Mouse (Mus musculus): ENCODE data around the gene Rbm3. TPM values are rescaled to one million over a fixed set of nuclear protein-coding genes. Genes with fewer than 3 reads are reported as not detected.

The Rbm3 gene
- 55.5 and 225 TPM in 2 replicates for polyA plus RNA-seq (2012)

- no peak for TF ChIP-seq GATA1 (IDR thresholded peaks at IDR 0.05; ENCODE audit: low read length)
Measured at GRCm38 (mm10) chrX:8145153-8145991, at the start of gene Rbm3. Rbm3 (minus strand) TSS chrX:8145880.

DNA sequence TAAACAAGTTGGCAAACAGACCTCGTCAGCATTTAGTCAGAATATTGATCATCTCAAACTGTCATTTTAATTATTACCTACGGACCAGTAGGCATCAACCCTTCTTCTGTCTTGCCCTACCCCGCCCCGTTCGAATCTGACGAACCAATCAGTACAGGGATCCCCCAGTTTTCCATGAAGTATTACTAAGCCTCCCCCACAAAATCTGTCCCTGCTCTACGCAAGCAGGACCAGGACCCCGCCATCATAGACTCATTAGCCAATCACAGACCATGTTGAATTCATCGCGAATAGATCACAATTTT, 47.7 kb upstream of the Rbm3 start, which contains the start of gene Ebp:
Ebp (minus strand) TSS at position 94 of the 305 bp plus-strand sequence.
- TF ChIP-seq GATA1 (IDR thresholded peaks at IDR 0.05; ENCODE audit: low read length) = no peak

GRCm38 (mm10) chrX:8192640-8193418, 47.1 kb upstream of the Rbm3 start:
- TF ChIP-seq GATA1 (IDR thresholded peaks at IDR 0.05; ENCODE audit: low read length) = no peak

GRCm38 (mm10) chrX:8192126-8192639, 46.5 kb upstream of the Rbm3 start:
- no peak for TF ChIP-seq GATA1 (IDR thresholded peaks at IDR 0.05; ENCODE audit: low read length)

- no peak for TF ChIP-seq GATA1 (IDR thresholded peaks at IDR 0.05; ENCODE audit: low read length)
Measured at GRCm38 (mm10) chrX:8182871-8183540, 37.3 kb upstream of the Rbm3 start.

- TF ChIP-seq GATA1 (IDR thresholded peaks at IDR 0.05; ENCODE audit: low read length) = no peak
Measured at GRCm38 (mm10) chrX:8179646-8180045, 34.0 kb upstream of the Rbm3 start.

GRCm38 (mm10) chrX:8178871-8179270, 33.2 kb upstream of the Rbm3 start:
- TF ChIP-seq GATA1 (IDR thresholded peaks at IDR 0.05; ENCODE audit: low read length) = no peak

- no peak for TF ChIP-seq GATA1 (IDR thresholded peaks at IDR 0.05; ENCODE audit: low read length)
Measured at GRCm38 (mm10) chrX:8175504-8176385, 30.1 kb upstream of the Rbm3 start, which contains the start of gene Tbc1d25. Tbc1d25 (minus strand) TSS chrX:8176181.

- no peak for TF ChIP-seq GATA1 (IDR thresholded peaks at IDR 0.05; ENCODE audit: low read length)
Measured at GRCm38 (mm10) chrX:8175169-8175503, 29.5 kb upstream of the Rbm3 start.

- TF ChIP-seq GATA1 (IDR thresholded peaks at IDR 0.05; ENCODE audit: low read length) = no peak
Measured at GRCm38 (mm10) chrX:8167716-8168647, 22.3 kb upstream of the Rbm3 start.

- TF ChIP-seq GATA1 (IDR thresholded peaks at IDR 0.05; ENCODE audit: low read length) = no peak
Measured at GRCm38 (mm10) chrX:8164471-8164870, 18.8 kb upstream of the Rbm3 start.

GRCm38 (mm10) chrX:8163076-8163475, 17.4 kb upstream of the Rbm3 start:
- TF ChIP-seq GATA1 (IDR thresholded peaks at IDR 0.05; ENCODE audit: low read length) = no peak

GRCm38 (mm10) chrX:8143750-8144149, 1.9 kb downstream of the Rbm3 start:
- no peak for TF ChIP-seq GATA1 (IDR thresholded peaks at IDR 0.05; ENCODE audit: low read length)

DNA sequence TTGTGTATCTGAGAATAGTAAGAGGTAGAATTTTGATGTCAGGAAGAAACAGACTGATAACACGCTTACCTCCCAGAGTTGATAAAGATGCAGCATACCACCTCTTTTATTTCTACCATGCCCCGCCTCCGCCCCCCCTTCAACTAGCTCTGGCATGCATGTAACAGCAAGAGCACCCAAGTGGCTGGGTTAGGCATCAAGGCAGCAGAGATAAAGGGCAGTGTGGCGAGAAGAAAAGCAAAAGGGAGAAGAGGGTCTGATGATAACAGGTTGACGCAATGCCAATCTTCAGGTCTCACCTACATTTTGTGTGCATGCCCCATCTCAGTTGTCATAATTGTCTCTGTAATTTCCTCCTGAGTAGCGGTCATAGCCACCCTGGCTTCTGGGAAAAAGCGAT, 2.7 kb downstream of the Rbm3 start:
- no peak for TF ChIP-seq GATA1 (IDR thresholded peaks at IDR 0.05; ENCODE audit: low read length)
